8 mouse cellular contexts compared by ENCODE assay signal in the genomic region with DNA sequence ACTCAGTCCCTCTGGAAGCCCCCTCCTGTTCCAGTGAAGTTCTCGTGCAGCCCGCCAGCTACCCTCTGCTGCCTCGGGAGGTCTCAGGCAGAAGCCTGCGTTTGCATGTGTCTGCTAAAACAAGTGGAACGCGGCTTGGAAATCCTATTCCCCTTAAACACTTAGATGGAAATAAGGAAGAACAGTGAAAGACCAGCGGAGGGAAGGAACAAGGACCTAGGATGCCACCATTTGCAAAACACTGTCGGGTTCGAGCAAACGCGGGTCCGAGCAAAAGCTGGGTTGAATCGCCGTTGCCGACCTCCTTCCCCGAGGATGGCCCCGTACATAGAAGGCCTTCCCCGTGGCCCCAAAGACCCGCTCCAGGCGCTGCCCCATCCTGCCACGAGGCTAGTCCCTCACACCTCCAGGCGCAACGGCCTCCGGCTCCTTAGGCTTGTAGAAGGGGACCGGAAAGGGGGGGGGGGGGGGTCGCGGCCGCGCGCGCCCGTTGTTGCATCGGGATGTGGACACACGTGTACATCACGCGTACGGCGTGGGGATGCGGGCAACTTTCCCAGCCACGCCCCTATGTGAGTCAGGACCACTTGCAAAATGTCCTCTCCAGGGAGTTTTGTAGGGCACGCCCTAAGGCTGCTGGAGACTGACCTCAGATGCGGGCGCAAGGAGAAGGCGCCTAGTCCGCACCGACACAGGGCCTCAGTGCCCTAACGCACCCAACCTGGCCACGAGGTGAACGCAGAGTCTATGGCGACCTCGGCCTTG. TPM values are rescaled to one million over a fixed set of nuclear protein-coding genes. Genes with fewer than 3 reads are reported as not detected.
DNase-seq lines count a peak whose midpoint lies in the region; ATAC-seq lines count a peak whose summit lies in the region.

No protein-coding gene starts in this region.

- H3K4me3 ChIP-seq in limb, embryonic 11.5 days (ENCODE audit: low read depth, low read length), result peak overlapping the region; percentile 35
- H3K4me3 ChIP-seq in midbrain, embryonic 14.5 days (replicated peaks; ENCODE audit: low read depth, low read length), result peak overlapping the region; percentile 24

- peaks cover 10% of the 10 kb centered on the region; the same call in 1 of the 2 replicates for H3K4me1 ChIP-seq in limb, embryonic 11.5 days (ENCODE audit: control insufficient read depth, insufficient read depth, low read length)
- H3K4me1 ChIP-seq in midbrain, embryonic 14.5 days (ENCODE audit: control insufficient read depth, insufficient read depth, low read length), result peaks cover 9% of the 10 kb centered on the region

- ATAC-seq in granulocyte monocyte progenitor cell, adult 5-6 weeks (replicated peaks; ENCODE audit: poor library complexity, severe bottlenecking), result peak; percentile 75
- ATAC-seq in limb, embryonic 11.5 days (ENCODE audit: insufficient number of reproducible peaks, low FRiP score, low TSS enrichment, low read depth), result peak; percentile 74
- peak; percentile 55 for ATAC-seq in midbrain, embryonic 14.5 days (ENCODE audit: low FRiP score, low TSS enrichment)

- peak; percentile 34 to 39 for DNase-seq in cerebellum, postnatal 14 days
- no peak for DNase-seq in cerebellum, adult 11 months
- DNase-seq in adrenal gland, postnatal 25 days, result peak; percentile 57
- peak; percentile 63 for DNase-seq in limb, embryonic 11.5 days (ENCODE audit: low spot score)
- DNase-seq in midbrain, embryonic 14.5 days, result peak; percentile 52
- DNase-seq in layer of hippocampus, adult 9-10 months (ENCODE audit: low spot score), result no peak
- DNase-seq in left cerebral cortex, adult 18-20 months (ENCODE audit: low spot score in 2 of 2), result no peak

- H3K27me3 ChIP-seq in limb, embryonic 11.5 days (ENCODE audit: control insufficient read depth, insufficient read depth, low read length), result peaks cover 55% of the 10 kb centered on the region
- peaks cover 83% of the 10 kb centered on the region for H3K27me3 ChIP-seq in midbrain, embryonic 14.5 days (ENCODE audit: control insufficient read depth, insufficient read depth, low read length)

- WGBS in limb, embryonic 11.5 days, result under 1% methylated on average over 50 of the region's 51 CpGs
- under 1% methylated on average over 50 of the region's 51 CpGs for WGBS in midbrain, embryonic 14.5 days

- no peak overlapping the region for H3K27ac ChIP-seq in limb, embryonic 11.5 days (replicated peaks; ENCODE audit: low read depth, low read length)
- H3K27ac ChIP-seq in midbrain, embryonic 14.5 days (replicated peaks; ENCODE audit: low read depth, low read length), result no peak overlapping the region

- H3K36me3 ChIP-seq in limb, embryonic 11.5 days (ENCODE audit: control insufficient read depth, insufficient read depth, low read length), result no peaks in the 10 kb centered on the region
- H3K36me3 ChIP-seq in midbrain, embryonic 14.5 days (ENCODE audit: control insufficient read depth, insufficient read depth, low read length), result no peaks in the 10 kb centered on the region

- H3K9ac ChIP-seq in limb, embryonic 11.5 days (ENCODE audit: low read length), result 0 out of 2 replicates have a peak overlapping the region, but pooled peaks have one; percentile 23
- 0 out of 2 replicates have a peak overlapping the region, but pooled peaks have one; percentile 7 for H3K9ac ChIP-seq in midbrain, embryonic 14.5 days (replicated peaks; ENCODE audit: low read length)

- peak overlapping the region; percentile 76 for H3K4me2 ChIP-seq in limb, embryonic 11.5 days (ENCODE audit: low read depth, severe bottlenecking)
- H3K4me2 ChIP-seq in midbrain, embryonic 14.5 days (ENCODE audit: low read length), result peak overlapping the region; percentile 56

- no peaks in the 10 kb centered on the region for H3K9me3 ChIP-seq in limb, embryonic 11.5 days (ENCODE audit: control insufficient read depth, low read length)
- H3K9me3 ChIP-seq in midbrain, embryonic 14.5 days (ENCODE audit: control insufficient read depth, low read length), result no peaks in the 10 kb centered on the region

RNA-seq across cellular contexts. Expression of a gene that starts 21.5 kb away (rescaled TPM):
- 6.8 and 9.9 TPM in 2 replicates for total RNA-seq in adrenal gland, postnatal 25 days (2021)
- total RNA-seq in granulocyte monocyte progenitor cell, adult 5-6 weeks (2014; fragmentation: Nextera tagmentation), result 4.5 and 4.9 TPM in 2 replicates
- total RNA-seq in granulocyte monocyte progenitor cell, adult 5-6 weeks (2017), result 1.3 and 2.1 TPM in 2 replicates
- polyA plus RNA-seq in limb, embryonic 11.5 days (2014; fragmentation: Nextera tagmentation; extraction: Ambion mirVana), result 7.7 and 8.8 TPM in 2 replicates
- polyA plus RNA-seq in midbrain, embryonic 14.5 days (2014; fragmentation: Nextera tagmentation; extraction: Ambion mirVana), result 23.8 and 30.9 TPM in 2 replicates
- 10 to 100 TPM; 38.4 to 71.5 TPM for total RNA-seq in left cerebral cortex, adult 18-20 months (2021)

Comparison
In these comparisons a context has a peak if more than half of its experiments do, and no peak if none do; other contexts are left out.
1. DNase-seq: peak in cerebellum, postnatal 14 days (2 of 2), adrenal gland, postnatal 25 days (single experiment), limb, embryonic 11.5 days (single experiment) and midbrain, embryonic 14.5 days (single experiment); none in cerebellum, adult 11 months (single experiment), layer of hippocampus, adult 9-10 months (single experiment) and left cerebral cortex, adult 18-20 months (0 of 2).
2. Peak in every context shown above with its lines, with median percentiles within 50 percentile points of each other: ATAC-seq.